Mouse (Mus musculus): Measurements from ENCODE around the gene Ndufv1.

The Ndufv1 gene

GRCm38 (mm10) chr19:4003112-4003511, 9.5 kb downstream of the Ndufv1 start, which contains the start of gene Doc2g:
TSS of gene Doc2g (plus strand) at chr19:4003313.
- no peak for DNase-seq (ENCODE audit: extremely low read depth, low read depth)

GRCm38 (mm10) chr19:4001752-4002151, 10.9 kb downstream of the Ndufv1 start:
- no peak for DNase-seq (ENCODE audit: extremely low read depth, low read depth)

GRCm38 (mm10) chr19:4000949-4001525, 11.6 kb downstream of the Ndufv1 start:
- peak; percentile 24 for DNase-seq (ENCODE audit: extremely low read depth, low read depth)

GRCm38 (mm10) chr19:4000119-4000900, 12.3 kb downstream of the Ndufv1 start, which contains the start of the genes Nudt8 and Gm49405:
TSS of gene Nudt8 (plus strand) at chr19:4000580.
TSS of gene Gm49405 (plus strand) at chr19:4000626.
- DNase-seq (ENCODE audit: extremely low read depth, low read depth), result peak; percentile 97

- DNase-seq (ENCODE audit: extremely low read depth, low read depth), result peak; percentile 44
Observed at GRCm38 (mm10) chr19:3999121-3999730, 13.4 kb downstream of the Ndufv1 start.

- DNase-seq (ENCODE audit: extremely low read depth, low read depth), result no peak
Observed at GRCm38 (mm10) chr19:3998335-3998734, 14.3 kb downstream of the Ndufv1 start.

GRCm38 (mm10) chr19:3997231-3997630, 15.4 kb downstream of the Ndufv1 start:
- DNase-seq (ENCODE audit: extremely low read depth, low read depth), result no peak

GRCm38 (mm10) chr19:3996747-3997146, 15.9 kb downstream of the Ndufv1 start:
- DNase-seq (ENCODE audit: extremely low read depth, low read depth), result no peak

GRCm38 (mm10) chr19:3996106-3996505, 16.5 kb downstream of the Ndufv1 start:
- no peak for DNase-seq (ENCODE audit: extremely low read depth, low read depth)

GRCm38 (mm10) chr19:3995505-3995904, 17.1 kb downstream of the Ndufv1 start:
- DNase-seq (ENCODE audit: extremely low read depth, low read depth), result no peak

GRCm38 (mm10) chr19:3994932-3995331, 17.7 kb downstream of the Ndufv1 start:
- DNase-seq (ENCODE audit: extremely low read depth, low read depth), result no peak

GRCm38 (mm10) chr19:3992416-3992815, 20.2 kb downstream of the Ndufv1 start, which contains the start of gene Tbx10:
TSS of gene Tbx10 (plus strand) at chr19:3992752.
- DNase-seq (ENCODE audit: extremely low read depth, low read depth), result no peak

- DNase-seq (ENCODE audit: extremely low read depth, low read depth), result no peak
Observed at GRCm38 (mm10) chr19:3991966-3992365, 20.6 kb downstream of the Ndufv1 start.

GRCm38 (mm10) chr19:3991562-3991961, 21.0 kb downstream of the Ndufv1 start:
- no peak for DNase-seq (ENCODE audit: extremely low read depth, low read depth)

GRCm38 (mm10) chr19:3990804-3991203, 21.8 kb downstream of the Ndufv1 start:
- DNase-seq (ENCODE audit: extremely low read depth, low read depth), result no peak

GRCm38 (mm10) chr19:3988750-3989149, 23.9 kb downstream of the Ndufv1 start:
- no peak for DNase-seq (ENCODE audit: extremely low read depth, low read depth)

GRCm38 (mm10) chr19:3988066-3988465, 24.5 kb downstream of the Ndufv1 start:
- no peak for DNase-seq (ENCODE audit: extremely low read depth, low read depth)

- DNase-seq (ENCODE audit: extremely low read depth, low read depth), result peak; percentile 53
Observed at GRCm38 (mm10) chr19:3986334-3986733, 26.3 kb downstream of the Ndufv1 start, which contains the start of gene Acy3. TSS of gene Acy3 (plus strand) at chr19:3986570.

GRCm38 (mm10) chr19:3985261-3985681, 27.3 kb downstream of the Ndufv1 start:
- DNase-seq (ENCODE audit: extremely low read depth, low read depth), result no peak

GRCm38 (mm10) chr19:3983527-3984200, 28.9 kb downstream of the Ndufv1 start:
- DNase-seq (ENCODE audit: extremely low read depth, low read depth), result no peak

- DNase-seq (ENCODE audit: extremely low read depth, low read depth), result no peak
Observed at GRCm38 (mm10) chr19:3980917-3981316, 31.7 kb downstream of the Ndufv1 start.
